Mouse (Mus musculus) liver, postnatal 0 days (tissue): ENCODE results near the gene Calml3.
"Not testable (repeated sequence)": the region's sequence is repeated elsewhere in the genome, so short reads cannot be mapped to it uniquely, and the experiment has no call there.

Source experiments
- CTCF ChIP-seq: sonication (generic); IDR thresholded peaks from 2 replicates; pipeline ENCODE4 v1.5.1; 2016; ENCODE audit warnings: antibody characterized with exemption, low read depth
- EP300 ChIP-seq: IDR thresholded peaks from 2 replicates; pipeline ENCODE4 v1.6.1; 2016; ENCODE audit warnings: antibody characterized with exemption, low read depth, mild to moderate bottlenecking

DNA sequence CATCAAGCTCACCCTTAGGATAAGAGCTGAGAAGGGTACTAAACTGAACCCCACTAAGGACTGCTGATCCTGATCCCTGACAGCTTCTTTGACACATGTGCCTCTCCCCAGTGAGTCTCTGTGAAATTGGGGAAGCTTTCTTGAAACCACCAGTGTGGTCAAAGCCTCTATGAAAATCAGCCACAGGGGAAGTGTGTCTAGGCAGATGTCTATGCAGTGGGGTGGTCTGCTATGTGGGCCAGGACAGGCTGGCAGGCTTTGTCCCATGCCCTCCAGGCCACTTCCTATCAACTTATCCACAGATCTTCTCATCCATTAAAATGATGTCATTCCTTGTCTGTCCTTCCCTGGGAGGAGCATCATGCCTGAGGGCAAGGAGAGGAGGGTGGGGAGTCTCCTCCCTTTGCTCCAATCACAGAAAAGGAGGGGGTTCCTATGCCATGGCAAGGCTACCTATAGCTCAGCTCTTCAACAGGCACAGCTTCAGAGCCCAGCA is 33.2 kb upstream of the Calml3 start, which contains the start of gene Calm4:
- not testable (repeated sequence) for TF ChIP-seq CTCF, EP300
